Mouse (Mus musculus) hindbrain, embryonic 14.5 days (tissue): ENCODE measurements around the gene Gdf9. TPM values are rescaled to one million over a fixed set of nuclear protein-coding genes. Genes with fewer than 3 reads are reported as not detected.

ENCODE experiments used
- ATAC-seq: fragments of 200-750 bp; cut with Nextera tagmentation; 2 replicates; pipeline ENCODE4 v1.8.0; 2017; ENCODE audit warnings: moderate number of reproducible peaks, mild to moderate bottlenecking, moderate TSS enrichment, moderate library complexity; ENCODE audit not compliant: low FRiP score
- DNase-seq: peaks from one replicate; pipeline ENCODE4 v3.0.0-alpha.2; 2015; ENCODE audit warnings: low spot score
- H3K27ac ChIP-seq: fragments of 300-500 bp; sonication (generic); 2 replicates; pipeline ENCODE4 v1.5.1; 2014; ENCODE audit warnings: mild to moderate bottlenecking, moderate library complexity
- H3K27me3 ChIP-seq: fragments of 300-500 bp; sonication (generic); 2 replicates; pipeline ENCODE4 v1.6.1; 2014; ENCODE audit warnings: mild to moderate bottlenecking, low read length, mixed read lengths; ENCODE audit not compliant: control insufficient read depth, insufficient read depth
- H3K36me3 ChIP-seq: fragments of 300-500 bp; sonication (generic); replicated peaks from 2 replicates; pipeline ENCODE4 v1.6.1; 2014; ENCODE audit not compliant: control insufficient read depth, insufficient read depth
- H3K4me1 ChIP-seq: fragments of 300-500 bp; sonication (generic); replicated peaks from 2 replicates; pipeline ENCODE4 v1.6.1; 2014; ENCODE audit warnings: antibody characterized with exemption, low read length, mixed read lengths; ENCODE audit not compliant: control insufficient read depth, insufficient read depth
- H3K4me2 ChIP-seq: fragments of 300-500 bp; sonication (generic); replicated peaks from 2 replicates; pipeline ENCODE4 v1.6.1; 2014; ENCODE audit warnings: mild to moderate bottlenecking, moderate library complexity
- H3K4me3 ChIP-seq: fragments of 300-500 bp; sonication (generic); replicated peaks from 2 replicates; pipeline ENCODE4 v1.5.1; 2014; ENCODE audit warnings: mild to moderate bottlenecking, low read length
- H3K9ac ChIP-seq: fragments of 300-500 bp; sonication (generic); 2 replicates; pipeline ENCODE4 v1.6.1; 2014
- H3K9me3 ChIP-seq: fragments of 300-500 bp; sonication (generic); 2 replicates; pipeline ENCODE4 v1.6.1; 2016; ENCODE audit warnings: low read length; ENCODE audit not compliant: control insufficient read depth
- WGBS: fragments of 180-500 bp; shearing (Covaris S2); extraction: QIAGEN DNeasy Blood & Tissue Kit; methylation state at CpG from one replicate; pipeline ENCODE4 v1.1.7; 2014; 5-methylcytosine and 5-hydroxymethylcytosine counted together
- polyA plus RNA-seq: library from polyadenylated mRNA; unstranded; fragments of >200 nt; fragmentation: Nextera tagmentation; extraction: Ambion mirVana; gene quantifications from 2 replicates; pipeline ENCODE4 v1.2.1, GENCODE M21; 2014

Gene Gdf9
- polyA plus RNA-seq, 1 experiment from 2014 or later = 3.1 TPM

GRCm38 (mm10) chr11:53479171-53479782, 48.5 kb downstream of the Gdf9 start:
- ATAC-seq = 0 out of 2 replicates have a peak, but pooled peaks have one; percentile 5
- Histone ChIP-seq H3K9me3 (no peaks in the 10 kb centered on the region), H3K36me3 (no peaks in the 10 kb centered on the region), H3K4me2 (peak overlapping the region; percentile 65), H3K4me1 (peaks cover 30% of the 10 kb centered on the region), H3K27ac (no peak overlapping the region), H3K9ac (peak overlapping the region; percentile 57), H3K27me3 (peaks cover 67% of the 10 kb centered on the region), H3K4me3 (peak overlapping the region; percentile 41)
- no peak for DNase-seq
- WGBS = 1% methylated on average over 56 of the region's 62 CpGs

GRCm38 (mm10) chr11:53479783-53480301, 49.0 kb downstream of the Gdf9 start, which contains the start of the genes Gm9945 and Sowaha:
TSS of gene Gm9945 (plus strand) at chr11:53480166.
TSS of gene Sowaha (minus strand) at chr11:53480274.
- Histone ChIP-seq H3K27ac (no peak within 1 kb of the TSS), H3K4me1 (peaks cover 30% of the 10 kb centered on the region), H3K4me2 (peak within 1 kb of the TSS; percentile 65), H3K9me3 (no peaks in the 10 kb centered on the region), H3K9ac (peak within 1 kb of the TSS; percentile 57), H3K27me3 (peaks cover 67% of the 10 kb centered on the region), H3K36me3 (no peaks in the 10 kb centered on the region), H3K4me3 (peak within 1 kb of the TSS; percentile 41)
- 2% methylated on average over 38 of the region's 40 CpGs for WGBS
- DNase-seq = no peak
- ATAC-seq = peak; percentile 54; the same call in 1 of the 2 replicates

- DNase-seq (no peak), ATAC-seq (no peak)
- no peak overlapping the region for H3K27ac ChIP-seq
- H3K4me2 ChIP-seq = no peak overlapping the region
- no peaks in the 10 kb centered on the region for H3K9me3 ChIP-seq
- H3K36me3 ChIP-seq = no peaks in the 10 kb centered on the region
- WGBS = 67% methylated on average over 4 of the region's 4 CpGs
- H3K27me3 ChIP-seq = peaks cover 71% of the 10 kb centered on the region
- H3K9ac ChIP-seq = no peak overlapping the region
- H3K4me3 ChIP-seq = no peak overlapping the region
- peaks cover 20% of the 10 kb centered on the region for H3K4me1 ChIP-seq
Measured at GRCm38 (mm10) chr11:53481088-53481730, 50.4 kb downstream of the Gdf9 start.

- ATAC-seq (no peak), DNase-seq (no peak)
- H3K27ac ChIP-seq = no peak overlapping the region
- H3K9ac ChIP-seq = no peak overlapping the region
- no peaks in the 10 kb centered on the region for H3K36me3 ChIP-seq
- peaks cover 24% of the 10 kb centered on the region for H3K4me1 ChIP-seq
- peaks cover 74% of the 10 kb centered on the region for H3K27me3 ChIP-seq
- no peaks in the 10 kb centered on the region for H3K9me3 ChIP-seq
- no peak overlapping the region for H3K4me3 ChIP-seq
- no peak overlapping the region for H3K4me2 ChIP-seq
- WGBS = 80% methylated on average over 9 of the region's 9 CpGs
Measured at GRCm38 (mm10) chr11:53483159-53483891, 52.5 kb downstream of the Gdf9 start.

GRCm38 (mm10) chr11:53485719-53486118, 54.9 kb downstream of the Gdf9 start:
- Histone ChIP-seq H3K9me3 (no peaks in the 10 kb centered on the region), H3K4me2 (no peak overlapping the region), H3K27ac (no peak overlapping the region), H3K27me3 (peaks cover 52% of the 10 kb centered on the region), H3K36me3 (no peaks in the 10 kb centered on the region), H3K4me1 (peaks cover 6% of the 10 kb centered on the region; the same call in 1 of the 2 replicates), H3K4me3 (no peak overlapping the region), H3K9ac (no peak overlapping the region)
- ATAC-seq (no peak), DNase-seq (no peak)
- 47% methylated on average over 3 of the region's 3 CpGs for WGBS

GRCm38 (mm10) chr11:53486351-53486750, 55.5 kb downstream of the Gdf9 start:
- DNase-seq = no peak
- Histone ChIP-seq H3K36me3 (no peaks in the 10 kb centered on the region), H3K9me3 (no peaks in the 10 kb centered on the region), H3K4me1 (peaks cover 6% of the 10 kb centered on the region; the same call in 1 of the 2 replicates), H3K9ac (no peak overlapping the region), H3K27ac (no peak overlapping the region), H3K27me3 (peaks cover 45% of the 10 kb centered on the region), H3K4me2 (no peak overlapping the region), H3K4me3 (no peak overlapping the region)
- no peak for ATAC-seq
- 74% methylated on average over 3 of the region's 3 CpGs for WGBS

- H3K27me3 ChIP-seq = peaks cover 39% of the 10 kb centered on the region
- 16% methylated on average over 27 of the region's 27 CpGs for WGBS
- H3K4me3 ChIP-seq = peak overlapping the region; percentile 14
Measured at GRCm38 (mm10) chr11:53486822-53487594, 56.2 kb downstream of the Gdf9 start.

More at GRCm38 (mm10) chr11:53486822-53487594, 56.2 kb downstream of the Gdf9 start:
- H3K27ac ChIP-seq = no peak overlapping the region
- H3K4me1 ChIP-seq = peaks cover 9% of the 10 kb centered on the region; the same call in 1 of the 2 replicates
- no peak for DNase-seq
- ATAC-seq = peak; percentile 40
- no peaks in the 10 kb centered on the region for H3K36me3 ChIP-seq
- H3K9ac ChIP-seq = 0 out of 2 replicates have a peak overlapping the region, but pooled peaks have one; percentile 16
- H3K9me3 ChIP-seq = no peaks in the 10 kb centered on the region
- H3K4me2 ChIP-seq = peak overlapping the region; percentile 46
